Comparison of ENCODE assay signal across 8 mouse cellular contexts in genomic region chr4:155833836-155834235, GRCm38 (mm10). TPM values are rescaled to one million over a fixed set of nuclear protein-coding genes. Genes with fewer than 3 reads are reported as not detected.
DNase-seq lines count a peak whose midpoint lies in the region; ATAC-seq lines count a peak whose summit lies in the region.

No protein-coding gene starts in this region.

- peak; percentile 9; the same call in 1 of the 2 replicates for ATAC-seq in intestine, embryonic 15.5 days

- H3K4me3 ChIP-seq in intestine, embryonic 15.5 days (replicated peaks), result no peak overlapping the region
- peak overlapping the region; percentile 22; the same call in 1 of the 2 replicates for H3K4me3 ChIP-seq in midbrain, embryonic 10.5 days

- 19% methylated on average over 2 of the region's 2 CpGs for WGBS in intestine, embryonic 15.5 days
- WGBS in midbrain, embryonic 10.5 days, result 41% methylated on average over 2 of the region's 2 CpGs

- 0 out of 2 replicates have a peak overlapping the region, but pooled peaks have one; percentile 11 for H3K4me2 ChIP-seq in intestine, embryonic 15.5 days (replicated peaks)

- H3K27me3 ChIP-seq in intestine, embryonic 15.5 days (replicated peaks), result no peaks in the 10 kb centered on the region
- no peaks in the 10 kb centered on the region for H3K27me3 ChIP-seq in midbrain, embryonic 10.5 days (ENCODE audit: low read depth, poor library complexity, severe bottlenecking)

- peak; percentile 57 to 66 for DNase-seq in cerebellum, adult 18-20 months
- DNase-seq in cerebellum, adult 11 months, result no peak
- DNase-seq in embryo, embryonic 11 days, result peak; percentile 85
- DNase-seq in gastrocnemius, postnatal 25 days, result peak; percentile 85
- DNase-seq in left cerebral cortex, postnatal 25 days (ENCODE audit: low spot score in 2 of 2), result peak; percentile 73 to 82
- DNase-seq in midbrain, embryonic 10.5 days (ENCODE audit: low spot score), result peak; percentile 75
- DNase-seq in right cerebral cortex, postnatal 4 days, result peak; percentile 73

- H3K36me3 ChIP-seq in intestine, embryonic 15.5 days, result peaks cover 6% of the 10 kb centered on the region; the same call in 1 of the 2 replicates
- peaks cover 28% of the 10 kb centered on the region for H3K36me3 ChIP-seq in midbrain, embryonic 10.5 days

- peaks cover 29% of the 10 kb centered on the region for H3K4me1 ChIP-seq in intestine, embryonic 15.5 days (replicated peaks)
- peaks cover 32% of the 10 kb centered on the region for H3K4me1 ChIP-seq in midbrain, embryonic 10.5 days

- H3K27ac ChIP-seq in intestine, embryonic 15.5 days, result peak overlapping the region; percentile 66
- no peak overlapping the region; the same call in 1 of the 2 replicates for H3K27ac ChIP-seq in midbrain, embryonic 10.5 days (replicated peaks)

- H3K9me3 ChIP-seq in intestine, embryonic 15.5 days, result no peaks in the 10 kb centered on the region
- H3K9me3 ChIP-seq in midbrain, embryonic 10.5 days (replicated peaks), result no peaks in the 10 kb centered on the region

- H3K9ac ChIP-seq in intestine, embryonic 15.5 days, result no peak overlapping the region

- intact Hi-C loops in left cerebral cortex, postnatal 25 days (cut with DNase I), result no loop called here

RNA-seq across cellular contexts. Expression of gene Aurkaip1, which starts 2.8 kb away (rescaled TPM):
- 10 to 100 TPM; 68.4 to 70.9 TPM for total RNA-seq in gastrocnemius, postnatal 25 days (2021)
- 169 and 171 TPM in 2 replicates for polyA plus RNA-seq in intestine, embryonic 15.5 days (2015; fragmentation: Nextera tagmentation; extraction: Ambion mirVana)
- 100 to 1,000 TPM in 1 of 2 experiments, 10 to 100 TPM in 1; 99.6 to 104 TPM for total RNA-seq in left cerebral cortex, postnatal 25 days (2021)
- polyA plus RNA-seq in midbrain, embryonic 10.5 days (2016; fragmentation: Nextera tagmentation; extraction: Ambion mirVana), result 159 and 172 TPM in 2 replicates

RNA-seq across cellular contexts. Expression of gene Mxra8, which starts 5.6 kb away (rescaled TPM):
- total RNA-seq in gastrocnemius, postnatal 25 days (2021), result 10 to 100 TPM; 37.5 to 37.6 TPM
- polyA plus RNA-seq in intestine, embryonic 15.5 days (2015; fragmentation: Nextera tagmentation; extraction: Ambion mirVana), result 76.9 and 81.3 TPM in 2 replicates
- total RNA-seq in left cerebral cortex, postnatal 25 days (2021), result 1 to 10 TPM; 7.0 to 8.4 TPM
- polyA plus RNA-seq in midbrain, embryonic 10.5 days (2016; fragmentation: Nextera tagmentation; extraction: Ambion mirVana), result 50.7 and 53.1 TPM in 2 replicates

RNA-seq across cellular contexts. Expression of gene Dvl1, which starts 13.4 kb away (rescaled TPM):
- total RNA-seq in gastrocnemius, postnatal 25 days (2021), result 100 to 1,000 TPM in 1 of 2 experiments, 10 to 100 TPM in 1; 100.0 to 103 TPM
- polyA plus RNA-seq in intestine, embryonic 15.5 days (2015; fragmentation: Nextera tagmentation; extraction: Ambion mirVana), result 9.9 and 11.9 TPM in 2 replicates
- total RNA-seq in left cerebral cortex, postnatal 25 days (2021), result 10 to 100 TPM; 87.9 to 88.0 TPM
- polyA plus RNA-seq in midbrain, embryonic 10.5 days (2016; fragmentation: Nextera tagmentation; extraction: Ambion mirVana), result 5.0 and 5.4 TPM in 2 replicates

RNA-seq across cellular contexts. Expression of gene Ccnl2, which starts 21.5 kb away (rescaled TPM):
- total RNA-seq in gastrocnemius, postnatal 25 days (2021), result 10 to 100 TPM; 20.4 to 26.6 TPM
- 132 and 138 TPM in 2 replicates for polyA plus RNA-seq in intestine, embryonic 15.5 days (2015; fragmentation: Nextera tagmentation; extraction: Ambion mirVana)
- 10 to 100 TPM; 65.7 to 78.1 TPM for total RNA-seq in left cerebral cortex, postnatal 25 days (2021)
- 161 and 171 TPM in 2 replicates for polyA plus RNA-seq in midbrain, embryonic 10.5 days (2016; fragmentation: Nextera tagmentation; extraction: Ambion mirVana)

RNA-seq across cellular contexts. Expression of gene Tas1r3, which starts 29.3 kb away (rescaled TPM):
- under 1 TPM in 1 of 2 experiments, not detected in 1; 0.11 TPM for total RNA-seq in gastrocnemius, postnatal 25 days (2021)
- polyA plus RNA-seq in intestine, embryonic 15.5 days (2015; fragmentation: Nextera tagmentation; extraction: Ambion mirVana), result 0.25 and 0.51 TPM in 2 replicates
- total RNA-seq in left cerebral cortex, postnatal 25 days (2021), result under 1 TPM; 0.27 to 0.32 TPM
- 0.22 and 0.41 TPM in 2 replicates for polyA plus RNA-seq in midbrain, embryonic 10.5 days (2016; fragmentation: Nextera tagmentation; extraction: Ambion mirVana)

Comparison
In these comparisons a context has a peak if more than half of its experiments do, and no peak if none do; other contexts are left out.
1. RNA of gene Mxra8, which starts 5.6 kb away (total RNA-seq): 37.5 to 37.6 TPM in gastrocnemius, postnatal 25 days; 7.0 to 8.4 TPM in left cerebral cortex, postnatal 25 days; every median in the first group is over 4 times any median in the second.